Mouse (Mus musculus) erythroblast, embryonic 14.5 days (primary cell): ENCODE measurements around the gene Dbx1.

Experiments used
- GATA1 ChIP-seq: IDR thresholded peaks from 2 replicates; pipeline ENCODE4 v1.6.1; 2012; ENCODE audit warnings: low read length, inconsistent platforms, mixed read lengths
- TAL1 ChIP-seq: IDR thresholded peaks from 3 replicates; pipeline ENCODE4 v1.6.1; 2012; ENCODE audit warnings: low read length, inconsistent platforms, mixed read lengths

DNA sequence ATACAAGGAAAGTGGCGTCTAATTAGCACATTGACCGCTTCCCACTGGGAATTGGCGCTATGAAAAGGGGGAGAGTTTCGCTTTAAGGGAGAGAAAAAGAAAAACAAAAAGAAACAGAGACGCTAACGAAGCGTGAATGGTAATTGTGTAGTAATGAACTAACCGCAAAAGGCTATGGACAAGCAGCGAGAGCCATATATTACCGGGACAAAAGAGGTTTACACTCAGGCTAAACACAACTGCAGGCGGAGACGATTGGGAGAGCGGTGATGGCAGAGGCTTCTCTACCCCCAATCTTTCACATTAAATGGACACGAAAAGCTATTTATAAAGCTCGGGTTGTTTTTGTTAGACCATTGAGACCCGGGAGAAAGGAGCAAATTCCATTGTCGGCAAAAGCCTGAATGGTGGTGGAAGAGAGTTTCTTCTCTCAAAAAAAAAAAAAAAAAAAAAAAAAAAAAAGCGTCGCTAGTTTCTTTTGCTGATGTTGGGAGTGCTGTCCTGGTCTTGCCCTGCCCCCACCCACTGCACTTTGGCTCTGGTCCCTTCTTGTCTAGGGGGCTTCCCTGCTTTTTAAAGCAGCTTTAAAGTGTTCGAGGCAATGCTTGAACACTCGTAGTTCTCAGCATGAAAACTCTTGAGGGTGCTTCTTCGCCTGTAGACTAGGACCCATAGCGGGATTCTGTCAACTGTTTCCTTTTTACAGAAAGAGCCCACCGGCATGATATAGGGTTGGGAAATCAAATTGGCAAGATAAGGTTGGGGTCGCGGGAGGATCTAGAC is 2.2 kb downstream of the Dbx1 start:
- TF ChIP-seq GATA1 (no peak), TAL1 (no peak)
